Mouse (Mus musculus) liver, postnatal 0 days (tissue): Measurements from ENCODE around the gene Emd. TPM values are rescaled to one million over a fixed set of nuclear protein-coding genes. Genes with fewer than 3 reads are reported as not detected.

ENCODE experiments used
- ATAC-seq: fragments of 200-750 bp; cut with Nextera tagmentation; 2 replicates; pipeline ENCODE4 v1.8.0; 2017; ENCODE audit warnings: mild to moderate bottlenecking, moderate library complexity
- DNase-seq: peaks from one replicate; pipeline ENCODE4 v3.0.0-alpha.2; 2016
- H3K27ac ChIP-seq: fragments of 300-500 bp; sonication (generic); 2 replicates; pipeline ENCODE4 v1.5.1; 2014; ENCODE audit warnings: antibody characterized with exemption, moderate library complexity, mild to moderate bottlenecking, low read depth
- H3K27me3 ChIP-seq: fragments of 300-500 bp; sonication (generic); 2 replicates; pipeline ENCODE4 v1.6.1; 2014; ENCODE audit warnings: low read length, control low read depth, mixed read lengths; ENCODE audit not compliant: insufficient read depth
- H3K36me3 ChIP-seq: fragments of 300-500 bp; sonication (generic); replicated peaks from 2 replicates; pipeline ENCODE4 v1.6.1; 2014; ENCODE audit warnings: mild to moderate bottlenecking, control low read depth, low read length, moderate library complexity, mixed read lengths; ENCODE audit not compliant: insufficient read depth
- H3K4me1 ChIP-seq: fragments of 300-500 bp; sonication (generic); 2 replicates; pipeline ENCODE4 v1.6.1; 2014; ENCODE audit warnings: antibody characterized with exemption, mild to moderate bottlenecking, control low read depth; ENCODE audit not compliant: insufficient read depth
- H3K4me2 ChIP-seq: fragments of 300-500 bp; sonication (generic); 2 replicates; pipeline ENCODE4 v1.6.1; 2014; ENCODE audit warnings: low read depth, mild to moderate bottlenecking, low read length, moderate library complexity, mixed read lengths
- H3K4me3 ChIP-seq: fragments of 300-500 bp; sonication (generic); 2 replicates; pipeline ENCODE4 v1.5.1; 2014; ENCODE audit warnings: low read depth, low read length
- H3K9ac ChIP-seq: fragments of 300-500 bp; sonication (generic); replicated peaks from 2 replicates; pipeline ENCODE4 v1.6.1; 2014; ENCODE audit warnings: mild to moderate bottlenecking, moderate library complexity
- H3K9me3 ChIP-seq: fragments of 300-500 bp; sonication (generic); 2 replicates; pipeline ENCODE4 v1.6.1; 2016; ENCODE audit warnings: mild to moderate bottlenecking, control low read depth, low read length, mixed read lengths
- CTCF ChIP-seq: sonication (generic); IDR thresholded peaks from 2 replicates; pipeline ENCODE4 v1.5.1; 2016; ENCODE audit warnings: antibody characterized with exemption, low read depth
- EP300 ChIP-seq: IDR thresholded peaks from 2 replicates; pipeline ENCODE4 v1.6.1; 2016; ENCODE audit warnings: antibody characterized with exemption, low read depth, mild to moderate bottlenecking
- WGBS: fragments of 180-500 bp; shearing (Covaris S2); extraction: QIAGEN DNeasy Blood & Tissue Kit; methylation state at CpG from one replicate; pipeline ENCODE4 v1.1.7; 2014; ENCODE audit not compliant: insufficient replicate concordance; 5-methylcytosine and 5-hydroxymethylcytosine counted together
- polyA plus RNA-seq: library from polyadenylated mRNA; unstranded; fragments of >200 nt; fragmentation: Nextera tagmentation; extraction: Ambion mirVana; gene quantifications from 2 replicates; pipeline ENCODE4 v1.2.1, GENCODE M21; 2015

The Emd gene
- polyA plus RNA-seq, 1 experiment from 2014 or later, result 6.8 TPM

DNA sequence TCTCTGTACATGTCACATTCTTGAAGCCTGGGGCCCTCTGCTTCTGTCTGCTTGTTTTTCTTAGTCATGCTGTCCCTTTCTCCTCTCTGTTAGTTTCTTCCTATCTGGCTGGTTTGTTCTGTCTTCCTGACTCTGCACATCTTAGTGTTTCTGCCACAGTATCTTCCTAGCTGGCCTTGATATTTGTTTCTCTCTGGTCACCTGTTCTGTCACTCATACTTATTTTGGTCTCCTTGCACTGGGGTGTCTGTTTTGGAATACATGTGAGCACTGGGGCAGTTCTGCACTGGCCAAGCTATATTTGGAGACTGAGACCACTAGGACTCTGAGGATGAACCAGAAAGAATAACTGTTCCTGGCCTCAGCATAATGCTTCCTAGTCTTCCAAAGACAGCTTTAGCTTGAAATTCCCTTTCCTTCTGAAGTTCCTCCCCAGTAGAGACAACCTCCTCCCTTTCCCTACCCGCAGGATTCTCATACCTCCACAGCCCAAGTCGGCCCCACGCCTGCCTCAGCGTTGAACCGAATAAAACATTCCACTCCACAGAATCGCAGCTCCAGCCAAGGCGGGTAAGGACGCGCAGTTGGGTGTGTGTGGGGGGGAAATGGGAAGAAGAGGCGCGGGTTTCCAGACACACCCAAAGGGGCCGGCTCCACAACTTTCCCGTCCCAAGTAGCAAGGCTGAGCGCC is 26.7 kb downstream of the Emd start:
- Histone ChIP-seq H3K4me2 (peak overlapping the region; percentile 76), H3K9ac (peak overlapping the region; percentile 66), H3K4me3 (peak overlapping the region; percentile 62), H3K27ac (peak overlapping the region; percentile 91), H3K4me1 (peaks cover 8% of the 10 kb centered on the region; the same call in 1 of the 2 replicates), H3K36me3 (no peaks in the 10 kb centered on the region), H3K9me3 (no peaks in the 10 kb centered on the region), H3K27me3 (no peaks in the 10 kb centered on the region)
- 7% methylated on average over 14 of the region's 14 CpGs for WGBS
- no peak for TF ChIP-seq EP300
- no peak for TF ChIP-seq CTCF
- DNase-seq, result no peak
- no peak for ATAC-seq

DNA sequence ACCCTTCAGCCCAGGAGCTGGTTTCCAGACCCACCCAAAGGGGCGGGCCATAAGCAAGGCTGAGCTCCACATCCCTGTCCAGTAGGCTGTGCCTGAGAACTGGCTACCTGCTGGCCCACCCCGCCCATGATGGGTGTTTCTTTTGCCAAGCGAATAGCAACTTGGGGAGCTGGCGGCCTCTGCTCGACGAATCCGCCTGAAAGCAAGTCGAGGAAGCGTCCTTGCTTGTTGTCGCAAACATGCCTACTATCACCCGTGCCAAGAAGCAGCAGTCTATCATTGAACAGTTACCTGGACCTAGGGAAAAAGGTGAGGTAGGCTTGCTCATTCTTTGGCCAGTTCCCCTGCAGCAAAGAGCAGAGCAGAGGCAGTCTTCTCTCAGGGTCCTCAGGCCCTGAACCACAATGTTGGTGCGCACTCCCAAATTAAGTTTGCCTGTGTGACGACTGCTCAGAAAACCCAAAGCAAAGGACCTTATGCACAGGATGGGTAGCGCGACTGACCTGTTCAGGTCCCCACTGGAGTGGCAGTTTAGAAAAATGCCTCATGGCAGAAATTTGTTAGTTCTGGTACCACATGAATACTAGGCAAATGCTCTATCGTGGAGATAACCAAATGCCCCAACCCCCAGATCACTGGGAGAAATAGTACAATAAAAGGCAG is 27.4 kb downstream of the Emd start, which contains the start of the genes Taz and Dnase1l1:
TSS of gene Taz (plus strand) at position 181 of the 663 bp plus-strand sequence.
TSS of gene Dnase1l1 (minus strand) at position 606 of the 663 bp plus-strand sequence.
- no peaks in the 10 kb centered on the region for H3K27me3 ChIP-seq
- H3K4me3 ChIP-seq, result peak within 1 kb of the TSS; percentile 62
- peak; percentile 84 for DNase-seq
- H3K9me3 ChIP-seq, result no peaks in the 10 kb centered on the region
- no peaks in the 10 kb centered on the region for H3K36me3 ChIP-seq
- 0 out of 2 replicates have a peak, but pooled peaks have one; percentile 13 for TF ChIP-seq CTCF
- no peak for TF ChIP-seq EP300
- WGBS, result 16% methylated on average over 16 of the region's 16 CpGs
- ATAC-seq, result peak; percentile 87
- H3K9ac ChIP-seq, result peak within 1 kb of the TSS; percentile 66
- peak within 1 kb of the TSS; percentile 91 for H3K27ac ChIP-seq
- H3K4me1 ChIP-seq, result peaks cover 8% of the 10 kb centered on the region; the same call in 1 of the 2 replicates
- H3K4me2 ChIP-seq, result peak within 1 kb of the TSS; percentile 76

GRCm38 (mm10) chrX:74282395-74283091 is 28.1 kb downstream of the Emd start:
- Histone ChIP-seq H3K9ac (peak overlapping the region; percentile 66), H3K27ac (peak overlapping the region; percentile 91), H3K4me2 (peak overlapping the region; percentile 76), H3K4me1 (peaks cover 8% of the 10 kb centered on the region; the same call in 1 of the 2 replicates), H3K9me3 (no peaks in the 10 kb centered on the region), H3K4me3 (peak overlapping the region; percentile 62), H3K27me3 (no peaks in the 10 kb centered on the region), H3K36me3 (no peaks in the 10 kb centered on the region)
- WGBS, result 17% methylated on average over 39 of the region's 39 CpGs
- ATAC-seq (peak; percentile 78), DNase-seq (peak; percentile 87)
- TF ChIP-seq EP300 (no peak), CTCF (no peak)

DNA sequence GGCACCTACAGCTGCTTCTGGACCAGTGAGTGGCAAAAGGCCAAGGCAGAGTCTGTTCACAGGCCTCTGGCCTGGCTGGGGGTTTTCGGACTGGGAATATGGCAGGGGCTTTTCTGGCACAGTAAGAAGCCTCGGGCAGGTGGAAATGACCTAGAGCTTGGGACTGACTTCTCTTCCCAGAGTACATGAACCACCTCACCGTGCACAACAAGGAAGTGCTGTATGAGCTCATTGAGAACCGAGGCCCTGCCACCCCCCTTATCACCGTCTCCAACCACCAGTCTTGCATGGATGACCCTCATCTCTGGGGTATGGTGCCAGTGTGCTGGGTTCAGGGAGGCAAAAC is 28.6 kb downstream of the Emd start:
- no peaks in the 10 kb centered on the region for H3K36me3 ChIP-seq
- no peaks in the 10 kb centered on the region for H3K9me3 ChIP-seq
- H3K4me1 ChIP-seq, result peaks cover 8% of the 10 kb centered on the region; the same call in 1 of the 2 replicates
- TF ChIP-seq EP300 (no peak), CTCF (no peak)
- no peak for DNase-seq
- WGBS, result 21% methylated on average over 5 of the region's 5 CpGs
- H3K27ac ChIP-seq, result peak overlapping the region; percentile 91
- peak; percentile 3; the same call in 1 of the 2 replicates for ATAC-seq
- peak overlapping the region; percentile 66 for H3K9ac ChIP-seq
- H3K27me3 ChIP-seq, result no peaks in the 10 kb centered on the region
- peak overlapping the region; percentile 76 for H3K4me2 ChIP-seq
- H3K4me3 ChIP-seq, result peak overlapping the region; percentile 62

DNA sequence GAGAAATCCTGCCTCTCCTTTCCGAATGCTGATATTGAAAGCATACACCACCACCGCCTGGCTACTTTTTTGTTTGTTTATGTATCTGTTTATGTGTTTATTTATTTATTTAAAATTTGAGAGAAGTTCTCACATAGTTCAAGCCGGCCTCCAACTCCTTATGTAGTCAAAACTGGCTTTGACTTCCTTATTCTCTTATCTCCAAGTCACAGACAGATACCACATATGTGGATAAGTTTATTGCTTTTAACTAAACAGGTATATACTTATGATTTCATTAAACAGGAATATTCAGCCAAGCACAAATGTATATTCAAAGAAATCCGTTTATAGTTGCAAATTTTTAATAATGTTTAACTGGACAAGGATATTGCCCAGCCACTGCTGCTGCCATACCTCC is 38.9 kb downstream of the Emd start:
- Histone ChIP-seq H3K36me3 (0 out of 2 replicates have a peak, but pooled peaks cover 5% of the 10 kb centered on the region), H3K4me1 (0 out of 2 replicates have a peak, but pooled peaks cover 3% of the 10 kb centered on the region), H3K4me3 (no peak overlapping the region), H3K9me3 (no peaks in the 10 kb centered on the region), H3K27me3 (no peaks in the 10 kb centered on the region), H3K27ac (no peak overlapping the region), H3K4me2 (no peak overlapping the region), H3K9ac (no peak overlapping the region)
- no peak for TF ChIP-seq CTCF
- TF ChIP-seq EP300, result no peak
- no peak for ATAC-seq
- no peak for DNase-seq
- WGBS, result 58% methylated on average over 4 of the region's 4 CpGs
